12 mouse cellular contexts compared by ENCODE assay signal in the genomic region with DNA sequence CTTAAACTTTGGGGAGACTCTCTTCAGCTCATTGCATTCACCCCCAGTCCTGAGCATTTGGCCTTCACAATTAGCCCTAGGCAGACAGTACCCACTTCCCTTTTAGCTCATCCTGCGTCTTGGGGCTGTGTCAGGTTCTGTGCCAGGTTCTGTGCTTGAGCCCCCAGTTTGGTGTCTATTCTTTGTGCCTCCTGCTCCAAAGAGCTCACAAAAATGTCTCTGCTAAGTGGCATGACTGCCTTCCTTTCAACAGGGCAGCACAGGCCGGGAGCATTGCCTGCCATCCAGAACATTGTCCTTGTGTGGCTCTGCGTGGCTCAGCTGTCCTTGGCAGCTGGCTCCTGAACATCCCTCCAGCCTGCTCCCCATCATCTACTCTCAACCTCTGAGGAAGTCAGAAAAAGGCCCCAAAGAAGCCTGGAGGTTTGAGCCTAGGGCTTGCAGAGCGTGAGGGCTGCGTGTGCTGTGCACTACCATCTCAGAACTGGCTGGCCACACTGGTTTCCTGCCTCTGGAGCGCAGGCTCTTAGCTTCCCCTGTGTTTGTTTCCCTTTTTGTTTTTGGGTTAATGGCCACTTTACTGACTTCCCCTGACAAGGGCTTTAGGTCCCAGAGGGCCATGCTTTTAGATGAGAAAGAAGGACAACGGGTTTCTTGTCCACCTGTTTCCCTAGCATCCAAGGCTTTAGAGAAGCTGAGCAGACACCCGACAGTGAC. TPM values are rescaled to one million over a fixed set of nuclear protein-coding genes. Genes with fewer than 3 reads are reported as not detected.
A peak's percentile ranks its signal among the peaks of the same experiment; 100 is the strongest.
DNase-seq lines count a peak whose midpoint lies in the region; ATAC-seq and TF ChIP-seq lines count a peak whose summit lies in the region.
"Had no signal": no experiment of that assay in that cellular context is flagged by ENCODE, and none has a peak within 500 bp of the region (broad histone marks: within the 10 kb centered on the region; RNA-seq: fewer than 3 reads in every experiment).

No protein-coding gene starts in this region.

- H3K4me3 ChIP-seq in kidney, embryonic 16.5 days (ENCODE audit: low read length) = no peak overlapping the region
- no peak overlapping the region for H3K4me3 ChIP-seq in hindbrain, postnatal 0 days (ENCODE audit: low read length)
- H3K4me3 ChIP-seq: erythroblast, embryonic 14.5 days had no signal

- 0 out of 2 replicates have a peak overlapping the region, but pooled peaks have one; percentile 34 for H3K27ac ChIP-seq in kidney, embryonic 16.5 days (ENCODE audit: low read length)
- peak overlapping the region; percentile 32; the same call in 1 of the 2 replicates for H3K27ac ChIP-seq in hindbrain, postnatal 0 days

- no peaks in the 10 kb centered on the region for H3K27me3 ChIP-seq in kidney, embryonic 16.5 days (ENCODE audit: insufficient read depth, low read length)
- H3K27me3 ChIP-seq in hindbrain, postnatal 0 days (ENCODE audit: insufficient read depth, low read length) = no peaks in the 10 kb centered on the region

- 83% methylated on average over 8 of the region's 8 CpGs for WGBS in kidney, embryonic 16.5 days
- WGBS in hindbrain, postnatal 0 days = 51% methylated on average over 8 of the region's 8 CpGs

- TF ChIP-seq CTCF in hindbrain, postnatal 0 days (IDR thresholded peaks at IDR 0.05; ENCODE audit: low read depth) = no peak

- H3K4me1 ChIP-seq in kidney, embryonic 16.5 days (ENCODE audit: insufficient read depth, low read length) = peaks cover 21% of the 10 kb centered on the region
- H3K4me1 ChIP-seq in hindbrain, postnatal 0 days (ENCODE audit: insufficient read depth, low read length) = peaks cover 3% of the 10 kb centered on the region; the same call in 1 of the 2 replicates

- no peak overlapping the region for H3K4me2 ChIP-seq in kidney, embryonic 16.5 days (replicated peaks; ENCODE audit: low read depth, low read length)
- H3K4me2 ChIP-seq in hindbrain, postnatal 0 days (ENCODE audit: low read depth, low read length) = no peak overlapping the region

- no peak overlapping the region for H3K9ac ChIP-seq in kidney, embryonic 16.5 days (replicated peaks; ENCODE audit: low read length)
- H3K9ac ChIP-seq in hindbrain, postnatal 0 days (replicated peaks; ENCODE audit: low read length) = no peak overlapping the region

- ATAC-seq in kidney, embryonic 16.5 days (ENCODE audit: low FRiP score, low TSS enrichment) = no peak
- peak; percentile 52; the same call in 1 of the 2 replicates for ATAC-seq in hindbrain, postnatal 0 days
- ATAC-seq: intestine, postnatal 0 days had no signal

- H3K36me3 ChIP-seq in kidney, embryonic 16.5 days (ENCODE audit: insufficient read depth, low read length) = no peaks in the 10 kb centered on the region
- H3K36me3 ChIP-seq in hindbrain, postnatal 0 days (ENCODE audit: insufficient read depth, low read length) = no peaks in the 10 kb centered on the region

- H3K9me3 ChIP-seq in kidney, embryonic 16.5 days (ENCODE audit: low read length) = no peaks in the 10 kb centered on the region
- H3K9me3 ChIP-seq in hindbrain, postnatal 0 days (ENCODE audit: low read length) = no peaks in the 10 kb centered on the region

- peak; percentile 39 for DNase-seq in adrenal gland, postnatal 14 days
- DNase-seq in adrenal gland, postnatal 25 days = no peak
- DNase-seq in kidney, postnatal 25 days = no peak
- peak; percentile 64 for DNase-seq in 416B (ENCODE audit: low read depth)
- peak; percentile 30 for DNase-seq in hindbrain, postnatal 0 days (ENCODE audit: low spot score)
- no peak for DNase-seq in right cerebral cortex, postnatal 14 days
- no peak for DNase-seq in Muller cell, postnatal 12 days (ENCODE audit: inconsistent ontology term)
- DNase-seq: cerebellum, adult 8-10 months; gastrocnemius, postnatal 10 days had no signal

RNA-seq across cellular contexts. Expression of gene Hs1bp3, which starts 34.7 kb away (rescaled TPM):
- total RNA-seq in adrenal gland, postnatal 14 days (2021) = 12.4 and 15.1 TPM in 2 replicates
- 13.6 and 22.3 TPM in 2 replicates for total RNA-seq in adrenal gland, postnatal 25 days (2021)
- polyA plus RNA-seq in kidney, embryonic 16.5 days (2015; fragmentation: Nextera tagmentation; extraction: Ambion mirVana) = 20.0 and 20.8 TPM in 2 replicates
- 3.8 and 6.3 TPM in 2 replicates for total RNA-seq in hindbrain, postnatal 0 days (2014; rRNA removed)
- polyA plus RNA-seq in hindbrain, postnatal 0 days (2015; fragmentation: Nextera tagmentation; extraction: Ambion mirVana) = 5.5 and 6.5 TPM in 2 replicates

RNA-seq across cellular contexts. Expression of gene Gdf7, which starts 46.1 kb away (rescaled TPM):
- total RNA-seq in adrenal gland, postnatal 14 days (2021) = not detected in 2 replicates
- not detected in 2 replicates for total RNA-seq in adrenal gland, postnatal 25 days (2021)
- polyA plus RNA-seq in kidney, embryonic 16.5 days (2015; fragmentation: Nextera tagmentation; extraction: Ambion mirVana) = 1.0 and 1.1 TPM in 2 replicates
- total RNA-seq in hindbrain, postnatal 0 days (2014; rRNA removed) = 0.83 and 3.6 TPM in 2 replicates
- 0.36 and 0.54 TPM in 2 replicates for polyA plus RNA-seq in hindbrain, postnatal 0 days (2015; fragmentation: Nextera tagmentation; extraction: Ambion mirVana)
- total RNA-seq: gastrocnemius, postnatal 10 days had no signal
- polyA plus RNA-seq: erythroblast, embryonic 14.5 days; intestine, postnatal 0 days had no signal

Comparison
In these comparisons a context has a peak if more than half of its experiments do, and no peak if none do; other contexts are left out.
1. DNase-seq: peak in adrenal gland, postnatal 14 days (single experiment), 416B (single experiment) and hindbrain, postnatal 0 days (single experiment); none in adrenal gland, postnatal 25 days (single experiment), kidney, postnatal 25 days (0 of 2), right cerebral cortex, postnatal 14 days (single experiment) and Muller cell, postnatal 12 days (single experiment).